ENCODE assay signal across 12 mouse cellular contexts in genomic region chr11:87727021-87727420, GRCm38 (mm10). TPM values are rescaled to one million over a fixed set of nuclear protein-coding genes. Genes with fewer than 3 reads are reported as not detected.
A peak's percentile ranks its signal among the peaks of the same experiment; 100 is the strongest.
DNase-seq lines count a peak whose midpoint lies in the region; ATAC-seq and TF ChIP-seq lines count a peak whose summit lies in the region.
"Had no signal": no experiment of that assay in that cellular context is flagged by ENCODE, and none has a peak within 500 bp of the region (broad histone marks: within the 10 kb centered on the region; RNA-seq: fewer than 3 reads in every experiment).

No protein-coding gene starts in this region.

- no peak for DNase-seq in liver, embryonic 11.5 days (ENCODE audit: low spot score)
- DNase-seq in liver, result no peak
- DNase-seq in embryonic facial prominence, embryonic 11.5 days (ENCODE audit: low spot score), result no peak
- peak; percentile 21 for DNase-seq in induced T-regulatory cell, adult 2 months (ENCODE audit: low read depth)
- no peak for DNase-seq in stomach, postnatal 0 days (ENCODE audit: low spot score)
- DNase-seq in layer of hippocampus, adult 11-12 months (ENCODE audit: low spot score), result no peak
- no peak for DNase-seq in layer of hippocampus, adult 9-10 months (ENCODE audit: low spot score)
- DNase-seq: cerebellum, postnatal 14 days; gastrocnemius, adult 2 months had no signal

- H3K27me3 ChIP-seq in liver, embryonic 11.5 days (replicated peaks; ENCODE audit: control insufficient read depth, insufficient read depth, low read length), result no peaks in the 10 kb centered on the region
- no peaks in the 10 kb centered on the region for H3K27me3 ChIP-seq in embryonic facial prominence, embryonic 11.5 days (ENCODE audit: control insufficient read depth, insufficient read depth, low read length)
- no peaks in the 10 kb centered on the region for H3K27me3 ChIP-seq in stomach, postnatal 0 days (ENCODE audit: control insufficient read depth, insufficient read depth, low read length)

- no peak for TF ChIP-seq EP300 in stomach, postnatal 0 days (optimal IDR thresholded peaks at IDR 0.05)

- H3K4me2 ChIP-seq in liver, embryonic 11.5 days, result peak overlapping the region; percentile 77
- H3K4me2 ChIP-seq in embryonic facial prominence, embryonic 11.5 days (ENCODE audit: low read depth, low read length), result no peak overlapping the region
- H3K4me2 ChIP-seq in stomach, postnatal 0 days (replicated peaks; ENCODE audit: low read depth), result no peak overlapping the region
- H3K4me2 ChIP-seq: hindbrain, embryonic 12.5 days had no signal

- H3K27ac ChIP-seq in liver, embryonic 11.5 days (ENCODE audit: low read depth, low read length), result peak overlapping the region; percentile 100
- peak overlapping the region; percentile 59; the same call in 1 of the 2 replicates for H3K27ac ChIP-seq in embryonic facial prominence, embryonic 11.5 days (replicated peaks; ENCODE audit: low read depth, low read length)
- peak overlapping the region; percentile 80; the same call in 1 of the 2 replicates for H3K27ac ChIP-seq in stomach, postnatal 0 days (replicated peaks)
- H3K27ac ChIP-seq: gastrocnemius, adult 2 months; hindbrain, embryonic 12.5 days; kidney, postnatal 0 days had no signal

- H3K36me3 ChIP-seq in liver, embryonic 11.5 days (ENCODE audit: control insufficient read depth, insufficient read depth, low read length), result peaks cover 6% of the 10 kb centered on the region; the same call in 1 of the 2 replicates
- H3K36me3 ChIP-seq in embryonic facial prominence, embryonic 11.5 days (replicated peaks; ENCODE audit: control insufficient read depth, insufficient read depth, low read depth, low read length), result no peaks in the 10 kb centered on the region; the same call in 1 of the 2 replicates
- no peaks in the 10 kb centered on the region for H3K36me3 ChIP-seq in stomach, postnatal 0 days (ENCODE audit: control insufficient read depth, insufficient read depth, low read length)
- H3K36me3 ChIP-seq: hindbrain, embryonic 12.5 days had no signal

- peaks cover 65% of the 10 kb centered on the region for H3K4me1 ChIP-seq in liver, embryonic 11.5 days (replicated peaks; ENCODE audit: control insufficient read depth, insufficient read depth, low read length)
- H3K4me1 ChIP-seq in embryonic facial prominence, embryonic 11.5 days (ENCODE audit: control insufficient read depth, insufficient read depth, low read length), result no peaks in the 10 kb centered on the region; the same call in 1 of the 2 replicates
- H3K4me1 ChIP-seq in stomach, postnatal 0 days (replicated peaks; ENCODE audit: control insufficient read depth, insufficient read depth), result no peaks in the 10 kb centered on the region

- H3K9ac ChIP-seq in liver, embryonic 11.5 days (ENCODE audit: low read depth, low read length), result peak overlapping the region; percentile 74
- H3K9ac ChIP-seq in embryonic facial prominence, embryonic 11.5 days (replicated peaks; ENCODE audit: low read length), result no peak overlapping the region
- H3K9ac ChIP-seq in stomach, postnatal 0 days (ENCODE audit: low read length), result no peak overlapping the region
- H3K9ac ChIP-seq: hindbrain, embryonic 12.5 days had no signal

- no peak for TF ChIP-seq CTCF in stomach, postnatal 0 days (IDR thresholded peaks at IDR 0.05; ENCODE audit: low read depth)

- no peaks in the 10 kb centered on the region for H3K9me3 ChIP-seq in liver, embryonic 11.5 days (ENCODE audit: control insufficient read depth, low read length)
- no peaks in the 10 kb centered on the region for H3K9me3 ChIP-seq in embryonic facial prominence, embryonic 11.5 days (replicated peaks; ENCODE audit: control insufficient read depth, low read length)
- H3K9me3 ChIP-seq in stomach, postnatal 0 days (ENCODE audit: control insufficient read depth, low read length), result no peaks in the 10 kb centered on the region
- H3K9me3 ChIP-seq: hindbrain, embryonic 12.5 days had no signal

- 56% methylated on average over 11 of the region's 11 CpGs for WGBS in liver, embryonic 11.5 days
- WGBS in embryonic facial prominence, embryonic 11.5 days, result 57% methylated on average over 11 of the region's 11 CpGs
- WGBS in stomach, postnatal 0 days, result 51% methylated on average over 11 of the region's 11 CpGs

- peak overlapping the region; percentile 23 for H3K4me3 ChIP-seq in liver, embryonic 11.5 days (ENCODE audit: low read depth, low read length)
- H3K4me3 ChIP-seq in embryonic facial prominence, embryonic 11.5 days (ENCODE audit: low read depth, low read length), result no peak overlapping the region
- no peak overlapping the region for H3K4me3 ChIP-seq in stomach, postnatal 0 days (ENCODE audit: low read depth, low read length)
- H3K4me3 ChIP-seq: gastrocnemius, adult 2 months; hindbrain, embryonic 12.5 days had no signal

- ATAC-seq in liver, embryonic 11.5 days (replicated peaks; ENCODE audit: low FRiP score), result no peak
- no peak for ATAC-seq in embryonic facial prominence, embryonic 11.5 days (replicated peaks; ENCODE audit: insufficient number of reproducible peaks, low FRiP score, low TSS enrichment, low read depth)
- ATAC-seq in stomach, postnatal 0 days (ENCODE audit: low FRiP score, low TSS enrichment), result no peak
- no peak for ATAC-seq in cerebellum, adult (ENCODE audit: insufficient number of reproducible peaks, low FRiP score, low TSS enrichment)

RNA-seq across cellular contexts. Expression of gene Supt4a, which starts 10.3 kb away (rescaled TPM):
- polyA plus RNA-seq in liver, embryonic 11.5 days (2014; fragmentation: Nextera tagmentation; extraction: Ambion mirVana), result 233 and 240 TPM in 2 replicates
- polyA plus RNA-seq in embryonic facial prominence, embryonic 11.5 days (2014; fragmentation: Nextera tagmentation; extraction: Ambion mirVana), result 174 and 180 TPM in 2 replicates
- polyA plus RNA-seq in stomach, postnatal 0 days (2015; fragmentation: Nextera tagmentation; extraction: Ambion mirVana), result 119 and 121 TPM in 2 replicates

RNA-seq across cellular contexts. Expression of gene Tspoap1, which starts 33.3 kb away (rescaled TPM):
- polyA plus RNA-seq in liver, embryonic 11.5 days (2014; fragmentation: Nextera tagmentation; extraction: Ambion mirVana), result 7.7 and 9.3 TPM in 2 replicates
- 1.5 and 3.5 TPM in 2 replicates for polyA plus RNA-seq in embryonic facial prominence, embryonic 11.5 days (2014; fragmentation: Nextera tagmentation; extraction: Ambion mirVana)
- polyA plus RNA-seq in stomach, postnatal 0 days (2015; fragmentation: Nextera tagmentation; extraction: Ambion mirVana), result 0.56 and 0.70 TPM in 2 replicates
